Mouse (Mus musculus): Measurements from ENCODE around the gene Rprd2. TPM values are rescaled to one million over a fixed set of nuclear protein-coding genes. Genes with fewer than 3 reads are reported as not detected.

Gene Rprd2
- total RNA-seq, 2 experiments from 2014 or later = 60.3 to 65.5 TPM

DNA sequence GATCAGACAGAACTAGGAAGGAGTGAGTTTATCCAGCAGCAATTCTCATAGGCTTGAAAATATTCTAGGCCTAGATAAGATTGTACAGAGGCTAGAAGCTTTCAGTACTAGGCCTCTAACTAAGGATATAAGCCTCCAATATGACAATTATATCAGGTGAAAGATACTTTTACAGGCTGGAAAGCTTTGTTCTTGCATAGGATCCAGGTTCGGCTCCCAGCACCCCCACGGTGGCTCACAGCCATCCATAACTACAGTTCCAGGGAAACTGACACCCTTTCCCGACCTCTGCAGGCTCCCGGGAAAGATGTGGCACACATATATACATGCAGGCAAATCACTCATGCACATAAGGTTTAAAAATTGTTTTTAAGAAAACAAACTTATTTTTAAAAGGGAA lies 14.8 kb downstream of the Rprd2 start:
- DNase-seq (ENCODE audit: low spot score in 2 of 2) = no peak
- no peak for TF ChIP-seq CTCF (conservative IDR thresholded peaks at IDR 0.05)
- H3K27ac ChIP-seq = no peak overlapping the region
- no peak overlapping the region for H3K4me3 ChIP-seq

DNA sequence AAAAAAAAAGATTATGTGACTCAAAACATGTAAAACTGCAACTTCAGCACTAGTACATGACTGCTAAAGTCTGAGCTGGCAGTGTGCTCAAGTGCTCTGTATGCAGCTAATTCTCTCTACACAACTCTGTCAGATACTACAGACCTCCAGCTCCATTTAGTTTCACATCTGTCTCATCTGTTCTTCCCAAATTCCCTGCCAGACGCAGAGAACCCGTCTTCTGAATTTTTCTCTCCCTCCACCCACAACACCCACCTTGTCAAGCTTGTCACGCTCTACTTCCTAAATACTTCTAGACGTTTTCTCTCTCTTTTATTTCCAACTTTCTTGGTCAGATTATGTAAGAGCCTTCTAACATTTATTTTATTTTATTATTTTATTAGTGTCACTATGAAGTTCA lies 19.9 kb downstream of the Rprd2 start:
- no peak for TF ChIP-seq CTCF (conservative IDR thresholded peaks at IDR 0.05)
- Histone ChIP-seq H3K27ac (no peak overlapping the region), H3K4me3 (no peak overlapping the region)
- no peak for DNase-seq (ENCODE audit: low spot score in 2 of 2)

- TF ChIP-seq CTCF (conservative IDR thresholded peaks at IDR 0.05) = no peak
- DNase-seq (ENCODE audit: low spot score in 2 of 2) = no peak
- Histone ChIP-seq H3K4me3 (no peak overlapping the region), H3K27ac (no peak overlapping the region)
These were observed 24.4 kb downstream of the Rprd2 start for GRCm38 (mm10) chr3:95794299-95794698.

GRCm38 (mm10) chr3:95793662-95794061 lies 25.0 kb downstream of the Rprd2 start:
- no peak overlapping the region for H3K27ac ChIP-seq
- no peak for DNase-seq (ENCODE audit: low spot score in 2 of 2)
- no peak for TF ChIP-seq CTCF (conservative IDR thresholded peaks at IDR 0.05)
- no peak overlapping the region for H3K4me3 ChIP-seq

- Histone ChIP-seq H3K27ac (no peak overlapping the region), H3K4me3 (no peak overlapping the region)
- DNase-seq (ENCODE audit: low spot score in 2 of 2) = no peak
- TF ChIP-seq CTCF (conservative IDR thresholded peaks at IDR 0.05) = no peak
These were observed 33.2 kb downstream of the Rprd2 start for GRCm38 (mm10) chr3:95785501-95785900.

- TF ChIP-seq CTCF (conservative IDR thresholded peaks at IDR 0.05) = peak; percentile 75
- Histone ChIP-seq H3K27ac (no peak overlapping the region), H3K4me3 (no peak overlapping the region)
- DNase-seq (ENCODE audit: low spot score in 2 of 2) = no peak
These were observed 46.7 kb downstream of the Rprd2 start for GRCm38 (mm10) chr3:95771985-95772384.

DNA sequence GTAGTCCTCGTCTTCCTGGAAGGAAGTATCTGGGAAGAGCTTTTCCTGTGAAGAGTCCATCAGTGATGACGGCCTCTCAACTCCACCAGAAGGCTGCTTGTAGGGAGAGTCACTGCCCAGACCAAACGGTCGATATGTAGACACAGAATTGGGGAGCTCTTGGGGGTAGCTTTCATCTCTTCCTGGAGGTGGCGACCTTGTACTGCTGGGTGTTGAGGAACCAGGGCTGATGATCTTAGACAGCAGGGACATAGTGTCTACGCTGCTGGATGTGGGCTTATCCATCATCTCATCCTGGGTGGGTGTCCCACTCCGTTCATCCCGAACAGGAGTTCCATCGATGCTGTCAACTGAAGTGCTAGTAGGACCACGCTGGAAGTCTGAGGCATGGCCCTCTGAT lies 53.1 kb downstream of the Rprd2 start:
- no peak for DNase-seq (ENCODE audit: low spot score in 2 of 2)
- TF ChIP-seq CTCF (conservative IDR thresholded peaks at IDR 0.05) = peak; percentile 18
- Histone ChIP-seq H3K27ac (no peak overlapping the region), H3K4me3 (no peak overlapping the region)

DNA sequence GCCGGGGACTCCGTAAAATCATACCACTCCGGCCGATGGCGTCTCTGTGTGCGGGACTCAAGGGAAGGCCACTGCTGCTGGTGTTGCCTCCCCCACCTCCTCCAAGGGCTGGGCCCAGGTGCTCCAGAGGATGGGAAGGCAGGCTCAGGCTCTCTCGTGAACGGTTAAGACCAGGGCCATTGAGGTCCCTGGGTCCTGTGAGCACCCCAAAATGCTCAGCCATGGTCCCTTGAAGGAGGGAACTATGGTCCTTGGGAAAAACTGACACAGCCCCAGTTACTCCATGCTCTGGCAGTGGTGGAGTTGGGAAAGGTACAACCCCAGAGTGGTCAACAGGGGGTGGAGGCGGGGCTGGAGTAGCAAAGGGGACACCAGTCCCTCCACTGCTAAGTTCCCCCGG lies 54.9 kb downstream of the Rprd2 start:
- H3K4me3 ChIP-seq = no peak overlapping the region
- no peak for TF ChIP-seq CTCF (conservative IDR thresholded peaks at IDR 0.05)
- DNase-seq (ENCODE audit: low spot score in 2 of 2) = no peak
- no peak overlapping the region for H3K27ac ChIP-seq

- Histone ChIP-seq H3K27ac (no peak overlapping the region), H3K4me3 (no peak overlapping the region)
- peak; percentile 30 for TF ChIP-seq CTCF (conservative IDR thresholded peaks at IDR 0.05)
- no peak for DNase-seq (ENCODE audit: low spot score in 2 of 2)
These were observed 55.7 kb downstream of the Rprd2 start for GRCm38 (mm10) chr3:95762961-95763360.

DNA sequence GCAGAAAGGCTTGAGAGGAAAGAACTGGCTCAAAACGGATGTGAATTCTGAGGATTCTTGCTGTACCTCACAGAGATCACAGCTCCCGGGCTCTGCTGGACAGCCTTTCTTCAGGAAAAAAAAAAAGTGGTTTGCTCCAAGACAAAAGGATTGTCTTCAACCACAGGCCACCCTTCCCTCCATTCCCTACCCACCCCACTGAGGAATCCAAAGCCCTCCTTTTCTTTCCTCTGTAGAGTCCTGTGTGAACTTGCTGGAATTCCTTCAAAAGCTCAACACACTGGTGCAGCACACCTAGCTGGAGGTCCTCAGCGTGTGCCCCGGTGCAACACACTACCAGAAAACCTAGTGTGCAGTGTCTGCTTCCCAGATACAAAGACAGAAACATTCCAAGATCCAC lies 56.9 kb downstream of the Rprd2 start:
- no peak for DNase-seq (ENCODE audit: low spot score in 2 of 2)
- no peak for TF ChIP-seq CTCF (conservative IDR thresholded peaks at IDR 0.05)
- no peak overlapping the region for H3K4me3 ChIP-seq

GRCm38 (mm10) chr3:95760656-95761055 lies 58.0 kb downstream of the Rprd2 start:
- TF ChIP-seq CTCF (conservative IDR thresholded peaks at IDR 0.05) = no peak
- no peak for DNase-seq (ENCODE audit: low spot score in 2 of 2)
- H3K27ac ChIP-seq = no peak overlapping the region
- no peak overlapping the region for H3K4me3 ChIP-seq

More for the DNA sequence above, 56.9 kb downstream of the Rprd2 start:
- no peak overlapping the region for H3K27ac ChIP-seq

- no peak for DNase-seq (ENCODE audit: low spot score in 2 of 2)
- Histone ChIP-seq H3K27ac (no peak within 1 kb of the TSS), H3K4me3 (no peak within 1 kb of the TSS)
- no peak for TF ChIP-seq CTCF (conservative IDR thresholded peaks at IDR 0.05)
These were observed 58.6 kb downstream of the Rprd2 start, which contains the start of gene Tars2 for GRCm38 (mm10) chr3:95760106-95760505. TSS of gene Tars2 (minus strand) at chr3:95760206.

DNA sequence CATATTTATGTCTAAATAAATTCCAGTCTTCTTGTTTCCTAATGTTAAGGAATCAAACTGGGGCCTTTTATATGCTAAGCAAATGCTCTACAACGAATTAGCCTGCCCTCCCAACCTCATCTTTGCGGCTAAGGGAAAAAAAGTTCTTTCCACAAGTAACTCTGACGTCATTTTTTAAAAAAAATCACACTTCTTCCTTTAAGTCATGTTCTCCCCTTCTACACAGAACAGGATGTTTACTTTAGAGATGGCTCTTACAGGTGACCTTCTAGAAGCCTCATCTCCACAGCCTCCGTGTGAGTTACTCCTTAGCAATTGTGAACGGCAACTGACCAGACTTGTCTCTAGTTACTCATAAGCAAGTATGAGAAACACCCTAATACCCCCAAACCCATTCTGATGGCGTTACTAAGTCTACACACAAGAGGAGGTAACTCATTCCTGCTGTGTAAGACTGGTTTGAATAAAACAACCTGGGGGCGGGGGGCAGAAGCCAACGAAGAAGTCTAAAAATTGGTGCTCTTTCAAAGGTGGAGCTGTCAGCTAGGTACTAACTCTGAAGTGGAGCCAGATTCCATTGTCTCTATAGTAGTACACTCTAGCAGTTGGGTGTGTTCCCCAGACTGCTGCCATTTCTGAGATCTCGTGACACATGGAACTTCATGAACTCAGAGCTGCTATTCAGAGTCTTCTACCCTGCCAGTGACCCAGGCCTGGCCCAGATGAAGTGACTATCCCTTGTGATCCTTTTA lies 60.0 kb downstream of the Rprd2 start:
- no peak for TF ChIP-seq CTCF (conservative IDR thresholded peaks at IDR 0.05)
- DNase-seq (ENCODE audit: low spot score in 2 of 2) = no peak
- H3K4me3 ChIP-seq = no peak overlapping the region
- no peak overlapping the region for H3K27ac ChIP-seq

- no peak for TF ChIP-seq CTCF (conservative IDR thresholded peaks at IDR 0.05)
- DNase-seq (ENCODE audit: low spot score in 2 of 2) = no peak
- H3K27ac ChIP-seq = no peak overlapping the region
These were observed 61.9 kb downstream of the Rprd2 start for GRCm38 (mm10) chr3:95756808-95757207.

More at GRCm38 (mm10) chr3:95756808-95757207, 61.9 kb downstream of the Rprd2 start:
- H3K4me3 ChIP-seq = no peak overlapping the region

Data from layer of hippocampus, adult 2 months (tissue).